Mouse (Mus musculus): ENCODE measurements around the gene Gm17428. TPM values are rescaled to one million over a fixed set of nuclear protein-coding genes. Genes with fewer than 3 reads are reported as not detected.
"Not testable (repeated sequence)": the region's sequence is repeated elsewhere in the genome, so short reads cannot be mapped to it uniquely, and the experiment has no call there.

Gm17428 gene
- total RNA-seq, 2 experiments from 2014 or later: not detected

- intact Hi-C loops (cut with DNase I): no loop called here
- no peak for DNase-seq (ENCODE audit: low spot score)
Observed at GRCm38 (mm10) chr14:54978664-54979063, 1.9 kb downstream of the Gm17428 start.

DNA sequence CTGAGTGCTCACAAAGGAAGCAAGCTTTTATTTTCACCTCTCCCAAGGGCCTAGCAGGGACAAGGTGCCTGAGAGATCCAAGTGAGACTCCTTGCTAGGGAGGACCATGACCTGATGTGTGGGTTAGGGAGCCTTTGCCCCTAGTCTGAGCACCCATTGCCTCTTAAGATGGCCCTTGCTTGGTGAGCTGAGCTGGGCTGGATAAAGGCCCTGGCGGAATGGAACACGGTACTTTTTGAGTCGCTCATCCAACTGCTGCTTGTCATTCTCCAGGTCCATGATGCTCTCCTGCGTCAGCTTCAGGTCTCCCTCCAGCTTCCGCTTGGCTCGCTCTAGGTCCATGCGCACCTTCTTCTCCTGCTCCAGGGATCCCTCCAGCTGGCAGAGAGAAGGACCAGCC, 5.2 kb downstream of the Gm17428 start:
- DNase-seq (ENCODE audit: low spot score): no peak
- intact Hi-C loops (cut with DNase I): no loop called here

DNA sequence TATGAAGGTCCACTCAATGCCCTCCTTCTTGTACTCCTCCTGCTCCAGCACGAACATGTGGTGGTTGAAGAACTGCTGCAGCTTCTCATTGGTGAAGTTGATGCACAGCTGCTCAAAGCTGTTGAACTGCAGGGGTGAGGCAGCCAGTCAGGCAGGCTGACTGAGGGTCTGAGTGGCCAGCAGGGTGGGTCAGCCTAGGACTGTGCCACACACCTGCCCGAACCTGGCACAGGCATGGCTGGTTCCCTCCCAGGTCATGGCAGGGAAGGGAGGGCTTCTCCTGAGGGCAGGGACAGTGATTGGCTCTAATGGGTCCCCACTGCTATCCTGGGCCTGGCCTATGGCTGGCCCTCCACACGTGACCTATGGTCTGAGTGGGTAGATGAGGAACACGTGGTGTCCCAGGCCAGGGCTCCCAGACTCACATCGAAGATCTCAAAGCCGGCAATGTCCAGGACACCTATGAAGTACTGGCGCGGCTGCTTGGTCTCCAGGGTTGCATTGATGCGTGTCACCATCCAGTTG, 11.7 kb downstream of the Gm17428 start:
- DNase-seq (ENCODE audit: low spot score); intact Hi-C loops (cut with DNase I): not testable (repeated sequence)

- intact Hi-C loops (cut with DNase I): no loop called here
- DNase-seq (ENCODE audit: low spot score): no peak
Observed at GRCm38 (mm10) chr14:54988882-54989281, 12.1 kb downstream of the Gm17428 start.

DNA sequence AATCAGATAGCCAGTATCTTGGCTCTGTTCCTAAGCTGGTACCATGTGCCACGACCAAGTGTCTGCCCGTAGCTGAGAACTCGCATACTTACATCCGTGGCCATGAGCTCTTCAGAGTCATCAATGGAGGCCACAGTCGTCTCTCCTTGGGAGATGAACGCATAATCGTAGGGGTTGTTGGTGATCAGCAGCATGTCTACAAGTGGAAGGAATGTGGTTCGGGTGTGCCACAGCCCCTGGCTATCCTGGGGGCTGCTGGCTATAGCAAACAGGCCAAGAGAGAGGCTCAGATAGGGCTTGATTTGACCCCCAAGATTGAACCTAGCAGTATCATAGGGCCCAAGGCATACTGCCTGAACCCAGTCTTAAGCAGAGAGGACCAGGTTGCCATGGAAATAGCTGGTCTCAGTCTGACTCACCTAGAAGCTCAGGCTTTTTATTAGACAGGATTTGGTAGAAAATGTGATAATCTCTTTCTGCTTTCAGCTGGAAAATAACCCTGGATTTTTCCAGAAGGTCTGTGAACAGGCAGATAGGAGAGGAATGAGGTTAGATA, 13.2 kb downstream of the Gm17428 start:
- intact Hi-C loops (cut with DNase I): no loop called here
- DNase-seq (ENCODE audit: low spot score): no peak

DNA sequence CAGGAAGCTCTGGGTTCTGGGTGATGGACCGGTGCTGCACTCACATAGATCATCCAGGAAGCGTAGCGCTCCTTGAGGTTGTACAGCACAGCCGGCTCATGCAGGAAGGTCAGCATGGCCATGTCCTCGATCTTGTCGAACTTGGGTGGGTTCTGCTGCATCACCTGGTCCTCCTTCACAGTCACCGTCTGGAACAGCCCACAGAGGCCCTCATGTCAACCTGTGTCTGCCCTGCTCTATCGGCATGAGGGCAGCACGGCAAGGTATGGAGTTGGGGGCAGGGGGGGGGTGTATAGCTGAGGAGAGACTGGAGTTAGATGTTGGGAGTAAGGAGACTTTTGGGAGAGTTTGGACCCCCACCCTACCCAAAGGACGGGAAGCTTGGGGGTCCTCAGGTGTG, 15.5 kb downstream of the Gm17428 start:
- intact Hi-C loops (cut with DNase I): no loop called here
- no peak for DNase-seq (ENCODE audit: low spot score)

DNA sequence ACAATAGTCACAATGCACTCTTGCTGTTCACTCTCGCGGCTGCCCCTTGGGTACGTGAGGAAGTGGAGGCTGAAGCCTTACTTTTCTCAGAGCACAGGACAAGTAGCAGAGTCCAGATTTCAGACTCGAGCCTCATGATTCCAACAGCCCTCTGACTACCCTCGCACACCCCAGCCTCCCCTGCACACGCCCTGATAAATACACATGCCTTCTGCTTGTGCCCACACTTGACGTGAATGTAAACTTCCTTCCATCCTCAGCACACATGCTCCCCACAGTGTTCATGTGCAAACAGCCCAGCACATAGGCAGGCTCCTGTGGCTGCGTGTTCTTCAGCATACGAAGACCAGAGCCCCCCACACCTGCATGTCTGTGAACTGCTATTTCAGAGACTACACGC, 16.9 kb downstream of the Gm17428 start:
- intact Hi-C loops (cut with DNase I): no loop called here
- DNase-seq (ENCODE audit: low spot score): no peak

DNA sequence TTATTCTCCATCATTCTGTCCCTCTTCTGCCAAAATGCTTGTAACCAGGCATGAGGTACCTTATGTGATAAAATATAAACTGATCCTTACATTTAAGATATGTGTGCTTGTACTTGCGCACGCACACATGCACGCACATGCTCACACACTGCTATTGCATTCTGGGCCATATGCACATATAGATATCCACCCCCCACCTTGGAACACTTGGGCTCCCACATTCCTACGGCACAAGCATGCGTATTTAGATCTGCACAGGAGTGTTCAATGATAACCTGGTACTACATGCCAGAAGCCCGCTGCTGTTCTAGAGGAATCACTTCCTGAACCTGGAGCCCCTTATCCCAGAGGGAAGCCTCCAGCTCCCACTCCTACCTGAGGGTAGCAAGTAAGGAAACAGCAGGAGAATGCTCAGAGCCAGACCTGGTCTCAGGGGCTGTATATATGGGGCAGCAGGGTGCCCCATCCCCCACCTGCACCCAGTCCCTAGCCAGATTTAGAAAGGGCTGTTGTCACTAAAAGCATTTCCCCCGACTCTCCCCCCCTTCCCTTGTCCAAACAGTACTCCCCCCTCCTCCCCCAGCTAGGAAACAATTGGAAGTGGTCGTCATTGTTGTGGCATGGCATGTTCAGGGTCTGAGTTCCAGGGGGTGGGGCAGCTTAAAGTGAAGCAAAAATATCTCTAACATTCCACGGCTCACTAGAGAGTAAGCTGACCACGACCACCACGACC, 17.6 kb downstream of the Gm17428 start, which contains the start of gene Myh7:
TSS of gene Myh7 (minus strand) at position 491 of the 733 bp plus-strand sequence.
- no peak for DNase-seq (ENCODE audit: low spot score)
- intact Hi-C loops (cut with DNase I): no loop called here

- intact Hi-C loops (cut with DNase I): no loop called here
- no peak for DNase-seq (ENCODE audit: low spot score)
Observed at GRCm38 (mm10) chr14:54994869-54995186, 18.1 kb downstream of the Gm17428 start.

DNA sequence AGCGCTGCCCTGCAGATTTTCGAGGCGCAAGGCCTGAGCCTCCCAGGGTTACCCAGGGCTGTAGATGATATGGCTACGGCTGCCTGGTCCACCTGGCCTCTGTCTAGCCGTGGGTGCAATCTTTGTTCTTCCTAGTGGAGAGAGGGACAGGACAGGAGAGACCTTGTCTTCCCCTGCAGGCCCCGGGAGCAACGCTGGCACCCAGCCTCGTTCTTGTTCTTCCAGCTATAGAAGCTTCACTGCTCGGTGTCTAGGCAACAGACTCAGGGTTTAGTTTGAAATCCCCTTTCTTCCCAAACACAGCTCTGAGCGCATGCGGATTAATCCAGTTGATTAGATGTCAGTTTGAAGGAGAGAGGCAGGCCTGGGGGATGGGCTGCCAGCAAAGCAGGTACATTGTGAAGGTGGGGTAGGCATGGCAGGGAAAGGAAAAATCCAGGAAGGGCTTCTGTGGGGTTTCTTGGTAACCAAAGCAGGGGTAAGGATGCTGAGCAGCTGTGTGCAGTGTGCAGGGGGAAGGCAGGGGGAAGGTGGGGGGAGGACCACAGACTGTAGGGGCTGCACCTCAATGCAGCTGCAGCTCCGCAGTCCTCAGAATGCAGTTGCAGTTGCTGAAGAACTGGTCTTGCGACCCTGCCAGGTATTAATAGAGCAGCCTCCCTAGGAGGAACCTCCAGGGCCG, 18.9 kb downstream of the Gm17428 start:
- no peak for DNase-seq (ENCODE audit: low spot score)
- intact Hi-C loops (cut with DNase I): no loop called here

DNA sequence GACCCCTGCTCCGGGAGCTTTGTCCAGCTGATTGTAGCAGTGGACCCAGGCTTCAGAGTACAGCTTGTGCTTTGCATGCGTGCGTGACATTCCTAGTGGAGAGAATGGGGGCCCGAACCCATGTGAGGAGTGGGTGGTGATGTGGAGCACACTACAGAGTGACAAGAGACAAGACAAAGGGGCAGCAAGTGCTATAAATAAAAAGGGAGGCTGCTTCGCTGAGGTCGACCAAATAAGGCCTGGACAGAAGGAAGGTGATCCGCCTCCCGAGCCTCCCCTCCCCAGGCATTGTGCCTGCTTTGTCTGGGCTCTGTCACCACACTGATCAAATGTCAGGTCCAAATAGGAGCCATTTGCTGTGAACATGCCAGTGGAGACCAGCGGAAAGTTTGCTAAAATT, 20.1 kb downstream of the Gm17428 start:
- DNase-seq (ENCODE audit: low spot score): no peak
- intact Hi-C loops (cut with DNase I): no loop called here

DNA sequence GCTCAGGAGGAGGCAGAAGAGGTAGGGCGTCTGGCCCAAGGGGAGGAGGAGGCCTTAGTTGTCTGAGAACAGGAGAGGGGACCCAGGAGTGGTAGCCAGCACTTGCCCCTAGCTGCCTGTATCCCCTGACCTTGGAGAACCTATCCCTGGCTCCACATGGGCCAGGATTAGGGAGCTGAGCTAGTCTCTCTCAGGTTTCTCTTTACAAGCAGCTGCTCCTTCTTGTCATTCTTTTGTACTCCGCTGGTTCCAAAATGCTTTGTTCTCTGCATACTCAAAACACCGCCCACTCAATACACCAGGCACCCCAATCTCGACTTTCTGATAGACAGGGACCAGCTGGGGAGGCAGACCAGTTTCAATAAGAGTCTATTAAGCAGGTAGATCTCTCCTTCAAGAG, 20.6 kb downstream of the Gm17428 start:
- no peak for DNase-seq (ENCODE audit: low spot score)
- intact Hi-C loops (cut with DNase I): no loop called here

DNA sequence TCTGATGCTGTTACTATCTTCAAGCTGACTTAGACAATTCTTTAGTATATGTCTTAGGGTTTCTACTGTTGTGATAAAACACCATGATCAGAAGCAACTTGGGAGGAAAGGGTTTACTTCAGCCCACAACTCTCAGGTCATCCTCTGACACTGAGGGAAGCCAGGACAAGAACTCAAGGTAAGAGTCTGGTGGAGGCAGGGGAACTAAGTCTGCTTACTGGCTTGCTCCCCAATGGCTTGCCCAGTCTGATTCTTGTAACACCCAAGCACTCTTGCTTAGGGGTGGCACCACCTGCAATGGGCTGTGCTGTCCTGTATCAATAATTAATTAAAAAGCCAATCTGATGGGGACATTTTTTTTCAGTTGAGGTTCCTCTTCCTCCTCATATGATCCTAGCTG, 21.9 kb downstream of the Gm17428 start:
- intact Hi-C loops (cut with DNase I): no loop called here
- DNase-seq (ENCODE audit: low spot score): no peak

- DNase-seq (ENCODE audit: low spot score); intact Hi-C loops (cut with DNase I): not testable (repeated sequence)
Observed at GRCm38 (mm10) chr14:54999868-55000267, 23.1 kb downstream of the Gm17428 start.

DNA sequence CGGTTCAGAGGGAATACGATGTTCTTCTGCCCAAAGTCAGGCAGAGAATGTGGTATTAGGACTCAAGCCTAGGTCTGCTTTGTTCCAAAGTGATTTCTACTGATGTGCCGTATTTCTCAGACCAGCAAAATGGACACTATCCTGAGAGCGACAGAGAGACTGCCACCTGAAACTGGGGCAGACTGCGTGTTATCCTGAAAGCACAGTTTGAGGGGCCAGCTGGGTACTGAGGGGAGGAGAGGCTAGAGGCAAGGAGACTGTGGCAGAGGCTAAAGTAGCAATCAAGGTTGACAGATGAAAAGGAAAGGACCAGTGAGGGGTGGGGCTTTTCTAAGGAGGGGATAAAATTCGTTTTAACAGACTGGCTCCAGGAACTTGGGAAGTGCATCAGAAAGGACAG, 24.1 kb downstream of the Gm17428 start:
- intact Hi-C loops (cut with DNase I): no loop called here
- DNase-seq (ENCODE audit: low spot score): no peak

DNA sequence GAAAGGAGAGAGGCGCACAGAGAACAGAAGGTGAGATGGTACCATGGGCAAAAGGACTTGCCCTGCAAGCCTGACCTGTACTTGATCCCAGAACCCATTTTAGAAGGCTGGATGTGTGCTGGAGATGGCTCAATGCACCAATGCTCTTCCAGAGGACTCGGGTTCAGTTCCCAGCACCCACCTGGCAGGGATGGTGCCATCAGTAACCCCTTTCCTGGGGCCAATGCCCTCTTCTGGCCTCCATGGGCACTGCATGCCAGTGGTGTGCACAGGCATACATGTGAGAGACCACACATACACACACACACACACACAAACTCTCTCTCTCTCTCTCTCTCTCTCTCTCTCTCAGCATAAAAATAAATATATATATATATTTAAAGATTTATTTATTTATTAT, 24.7 kb downstream of the Gm17428 start:
- intact Hi-C loops (cut with DNase I): no loop called here
- no peak for DNase-seq (ENCODE audit: low spot score)

DNA sequence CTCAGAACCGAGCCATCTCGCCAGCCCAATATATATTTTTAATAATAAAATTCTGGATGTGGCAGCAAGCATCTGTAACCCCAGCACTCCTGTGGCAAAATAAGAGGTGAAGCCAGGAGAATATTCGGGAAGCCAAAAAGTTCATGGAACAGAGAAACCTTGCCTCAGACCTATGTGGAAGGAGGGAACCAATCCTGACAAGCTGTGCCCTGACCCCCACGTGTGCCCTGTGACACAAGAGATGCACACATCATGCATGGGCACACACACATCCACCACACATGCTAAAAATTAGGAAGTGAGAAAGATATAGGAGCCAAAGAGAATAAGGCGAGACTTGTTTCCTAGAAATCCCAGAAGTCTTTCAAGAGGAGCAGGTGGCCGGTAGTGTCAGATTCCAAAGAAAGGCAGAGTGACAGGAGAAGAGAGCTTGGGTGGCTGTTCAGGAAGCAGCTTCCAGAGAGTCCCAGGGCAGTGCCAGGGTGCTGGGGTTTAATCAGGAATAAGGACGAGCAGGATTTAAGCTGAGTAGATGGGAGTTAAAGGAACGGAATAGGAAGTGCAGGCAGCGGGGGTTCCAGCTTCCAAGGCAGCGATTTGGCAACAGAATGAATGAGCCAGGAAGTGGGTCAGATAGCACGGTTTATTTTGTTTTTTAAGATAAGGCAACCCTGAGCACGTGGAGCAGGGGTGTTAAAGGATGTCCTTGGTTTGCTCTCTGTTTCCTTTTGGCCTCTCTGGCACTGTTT, 25.4 kb downstream of the Gm17428 start:
- intact Hi-C loops (cut with DNase I): no loop called here
- DNase-seq (ENCODE audit: low spot score): no peak

- no peak for DNase-seq (ENCODE audit: low spot score)
- intact Hi-C loops (cut with DNase I): no loop called here
Observed at GRCm38 (mm10) chr14:55002687-55003120, 26.0 kb downstream of the Gm17428 start.

- intact Hi-C loops (cut with DNase I): no loop called here
- peak; percentile 44 for DNase-seq (ENCODE audit: low spot score)
Observed at GRCm38 (mm10) chr14:55003878-55004855, 27.4 kb downstream of the Gm17428 start.
